Mouse (Mus musculus) cerebellum, adult 9-11 months (tissue): ENCODE measurements around the gene Sptbn1.
"Not testable (repeated sequence)": the region's sequence is repeated elsewhere in the genome, so short reads cannot be mapped to it uniquely, and the experiment has no call there.

ENCODE experiments used
- DNase-seq: peaks from one replicate; pipeline ENCODE4 v3.0.0; 2022

Gene Sptbn1

GRCm38 (mm10) chr11:30255211-30255610 lies 12.8 kb downstream of the Sptbn1 start:
- DNase-seq, result not testable (repeated sequence)

DNA sequence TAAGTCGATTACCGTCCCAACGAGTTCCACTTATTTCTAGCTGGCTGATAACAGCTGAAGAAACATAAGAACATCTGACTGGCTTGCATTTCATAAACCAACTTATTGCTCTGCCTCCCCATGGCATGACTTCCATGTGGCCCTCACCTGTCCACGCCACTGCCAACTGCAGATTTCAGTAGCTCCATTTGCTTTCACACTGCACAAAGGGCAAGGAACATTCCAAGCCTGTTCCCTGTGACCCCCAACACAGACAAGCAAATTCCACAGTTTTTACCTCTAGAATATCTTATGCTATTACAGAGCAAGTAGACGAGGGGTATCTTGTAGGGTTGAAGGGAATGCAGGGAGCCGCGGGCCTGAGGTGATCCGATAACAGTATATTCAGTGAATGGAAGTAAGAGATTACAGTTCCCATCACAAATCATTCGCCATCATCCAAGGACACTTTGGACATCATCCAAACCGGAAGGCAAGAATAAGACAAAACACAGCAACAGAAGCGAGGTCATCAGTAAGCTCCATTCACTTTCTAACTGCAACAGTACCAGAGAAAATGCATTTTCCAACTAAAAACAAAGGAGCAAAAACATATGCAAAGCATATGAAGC lies 16.6 kb downstream of the Sptbn1 start:
- DNase-seq, result no peak

- DNase-seq, result no peak
Observed at GRCm38 (mm10) chr11:30249452-30250016, 18.4 kb downstream of the Sptbn1 start.

GRCm38 (mm10) chr11:30247106-30247505 lies 20.9 kb downstream of the Sptbn1 start:
- DNase-seq, result no peak

DNA sequence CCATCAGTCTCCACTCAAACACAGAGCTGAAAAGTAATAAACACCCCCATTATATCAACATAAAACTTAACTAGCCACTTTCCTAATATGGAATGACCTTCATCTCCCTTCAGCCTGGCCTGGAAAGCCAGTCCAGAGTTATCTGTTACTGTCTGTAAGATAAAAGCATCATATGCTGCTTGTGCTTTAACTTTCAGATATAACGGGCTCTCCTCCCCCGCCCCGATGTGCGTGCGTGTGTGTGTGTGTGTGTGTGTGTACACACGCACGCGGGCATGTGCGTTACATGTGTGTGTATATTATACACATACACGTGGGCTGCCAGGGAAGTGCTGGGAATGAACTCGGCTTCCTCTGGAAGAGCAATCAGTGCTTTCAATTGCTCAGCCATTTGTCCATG lies 21.8 kb downstream of the Sptbn1 start:
- DNase-seq, result no peak

DNA sequence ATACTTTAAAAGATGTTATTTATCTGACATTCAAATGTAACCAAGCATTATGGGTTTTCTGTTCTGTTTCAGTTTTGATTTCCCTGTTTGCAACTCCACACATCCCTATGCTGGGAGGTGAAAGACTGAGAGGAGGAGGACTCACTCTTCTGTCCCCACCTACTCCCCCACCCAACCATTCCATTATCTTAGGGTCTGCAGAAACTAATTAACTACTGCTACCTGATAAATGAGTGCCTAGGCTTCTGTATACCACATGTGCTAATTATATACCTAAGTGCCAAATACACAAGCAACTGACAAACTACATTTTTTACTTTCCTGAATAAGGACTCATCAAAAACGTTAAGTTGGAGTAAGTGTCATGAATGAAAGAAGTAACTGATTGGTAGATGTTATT lies 23.8 kb downstream of the Sptbn1 start:
- DNase-seq, result no peak

GRCm38 (mm10) chr11:30243591-30243990 lies 24.4 kb downstream of the Sptbn1 start:
- peak; percentile 85 for DNase-seq

DNA sequence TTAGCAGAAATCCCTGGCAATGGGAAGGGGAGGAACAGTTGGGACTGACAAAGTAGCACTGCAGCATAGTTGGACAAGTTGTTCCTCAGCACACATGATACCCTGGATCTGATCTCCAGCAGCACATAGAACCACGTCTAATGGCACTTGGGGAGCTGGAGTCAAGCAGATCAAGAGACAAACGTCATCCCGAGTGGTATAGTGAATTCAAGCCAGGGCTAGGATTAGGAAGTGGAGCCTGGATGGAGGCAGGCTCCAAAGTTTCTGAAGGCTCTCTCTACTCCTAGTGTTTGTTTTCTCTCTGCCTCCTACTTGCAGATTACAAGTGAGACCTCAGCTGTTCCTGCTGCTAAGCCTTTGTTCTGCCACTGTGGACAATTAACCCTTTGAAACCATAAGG lies 27.1 kb downstream of the Sptbn1 start:
- no peak for DNase-seq

- DNase-seq, result no peak
Observed at GRCm38 (mm10) chr11:30237960-30238359, 30.0 kb downstream of the Sptbn1 start.

- DNase-seq, result no peak
Observed at GRCm38 (mm10) chr11:30236681-30237242, 31.2 kb downstream of the Sptbn1 start.

- DNase-seq, result no peak
Observed at GRCm38 (mm10) chr11:30235666-30236065, 32.3 kb downstream of the Sptbn1 start.

GRCm38 (mm10) chr11:30235218-30235617 lies 32.8 kb downstream of the Sptbn1 start:
- DNase-seq, result no peak

DNA sequence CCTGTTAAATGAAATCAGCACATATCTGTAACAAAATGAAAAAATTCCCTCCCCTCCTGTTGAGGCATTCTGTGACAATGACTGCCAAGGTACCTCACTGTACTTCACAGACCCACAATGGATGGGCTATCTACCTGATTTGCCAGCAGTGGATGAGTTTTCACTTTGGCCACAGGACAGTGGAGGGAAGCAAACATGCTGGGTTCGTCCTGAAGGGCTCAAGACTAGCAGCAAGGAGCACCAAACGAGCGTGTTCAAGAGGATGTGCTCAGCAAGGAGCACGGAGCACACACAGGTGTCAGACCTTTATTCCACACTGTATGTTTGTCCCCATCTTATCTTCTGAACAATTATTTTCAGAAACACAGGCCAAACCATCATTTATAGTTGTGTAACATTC lies 34.0 kb downstream of the Sptbn1 start:
- DNase-seq, result no peak

DNA sequence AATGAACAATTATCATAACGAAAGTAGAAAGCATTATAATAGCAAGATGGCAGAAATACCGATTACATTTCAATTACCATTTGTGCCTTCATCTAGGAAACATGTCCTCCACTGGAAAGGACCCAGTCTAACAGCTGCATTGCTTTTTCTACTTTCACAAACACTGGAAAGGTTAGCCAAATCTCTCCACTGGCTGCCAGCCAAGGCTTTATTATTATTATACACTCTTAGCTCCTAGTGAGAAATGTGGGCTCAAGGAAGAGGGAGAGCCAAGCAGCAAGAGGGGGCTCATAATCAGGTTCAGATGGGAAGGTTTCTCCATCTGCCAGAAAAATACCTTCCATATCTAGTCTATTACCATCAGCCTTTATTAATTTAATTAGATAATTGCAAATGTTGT lies 35.9 kb downstream of the Sptbn1 start:
- DNase-seq, result no peak

DNA sequence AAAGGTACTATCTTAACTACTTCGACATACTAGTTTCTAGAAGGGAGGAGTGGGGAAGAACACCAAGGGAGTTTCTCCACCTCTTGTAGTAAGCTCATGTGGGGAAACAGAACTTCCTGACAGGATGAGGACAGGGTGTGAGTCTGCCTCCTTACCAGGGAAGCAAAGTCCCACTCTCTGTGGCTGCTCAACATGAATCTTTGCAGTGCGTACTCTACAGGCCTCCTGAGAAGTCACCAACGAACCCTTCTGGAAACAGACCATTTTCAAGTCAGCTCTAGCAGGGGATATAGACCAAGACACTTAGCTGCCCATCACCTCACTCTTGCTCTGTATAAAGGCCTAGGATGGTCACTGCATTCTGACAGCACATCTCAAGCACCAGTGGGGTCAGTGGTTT lies 36.6 kb downstream of the Sptbn1 start:
- no peak for DNase-seq

- no peak for DNase-seq
Observed at GRCm38 (mm10) chr11:30230330-30230771, 37.6 kb downstream of the Sptbn1 start.

DNA sequence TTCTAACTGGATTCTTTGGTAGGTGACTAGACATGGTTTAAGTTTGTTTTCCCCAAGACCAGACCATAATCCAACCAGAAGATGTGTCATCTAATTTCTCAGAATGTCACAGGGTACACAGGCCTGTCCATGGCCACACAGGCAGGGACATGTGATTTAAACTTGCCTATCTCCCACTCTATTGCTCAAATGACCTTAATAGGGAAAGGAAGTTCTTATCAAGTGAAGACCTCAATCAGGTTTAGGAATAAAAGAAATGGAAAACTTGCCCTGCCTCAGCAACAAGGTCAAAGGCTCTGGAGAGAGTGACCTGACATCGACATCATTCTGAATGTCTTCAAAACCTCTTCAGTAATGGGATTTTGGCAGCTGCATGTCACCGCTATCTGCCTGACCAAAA lies 41.2 kb downstream of the Sptbn1 start:
- DNase-seq, result no peak

DNA sequence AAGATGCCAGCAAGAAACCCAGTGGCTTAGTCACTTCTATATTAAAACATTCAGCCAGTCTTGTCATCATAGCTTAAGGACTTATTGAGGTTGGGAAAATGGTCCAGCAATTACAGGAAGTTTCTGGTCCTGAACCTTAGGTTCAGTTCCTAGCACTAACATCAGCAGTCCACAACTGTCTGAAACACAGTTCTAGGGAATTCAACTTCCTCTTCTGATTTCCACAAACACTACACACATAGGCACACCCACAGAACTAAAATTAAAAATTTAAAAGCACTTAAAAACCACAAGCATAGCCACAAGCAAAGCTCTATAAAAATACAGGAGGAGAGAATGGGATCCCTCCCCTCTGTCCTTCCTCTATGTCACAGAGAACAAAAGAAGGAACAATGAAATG lies 43.4 kb downstream of the Sptbn1 start:
- DNase-seq, result no peak

DNA sequence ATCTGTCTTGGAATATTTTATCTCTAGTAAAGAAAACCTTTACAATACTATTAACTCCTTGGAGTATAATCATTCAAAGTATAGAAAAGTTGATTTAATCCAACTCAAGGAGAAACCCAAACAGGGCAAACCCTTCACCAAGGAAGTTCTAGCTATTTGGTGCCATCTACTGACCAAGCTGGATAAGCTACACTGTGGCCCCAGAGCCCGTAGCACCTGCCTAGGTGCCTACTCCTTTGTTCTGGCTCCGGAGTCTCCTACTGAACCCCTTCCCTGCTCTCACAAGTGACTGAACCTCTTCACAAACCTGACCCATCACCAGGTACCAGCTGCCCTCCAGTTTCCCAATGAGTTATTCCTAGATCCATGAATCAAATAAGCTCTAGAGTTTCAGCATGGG lies 45.3 kb downstream of the Sptbn1 start:
- DNase-seq, result no peak

DNA sequence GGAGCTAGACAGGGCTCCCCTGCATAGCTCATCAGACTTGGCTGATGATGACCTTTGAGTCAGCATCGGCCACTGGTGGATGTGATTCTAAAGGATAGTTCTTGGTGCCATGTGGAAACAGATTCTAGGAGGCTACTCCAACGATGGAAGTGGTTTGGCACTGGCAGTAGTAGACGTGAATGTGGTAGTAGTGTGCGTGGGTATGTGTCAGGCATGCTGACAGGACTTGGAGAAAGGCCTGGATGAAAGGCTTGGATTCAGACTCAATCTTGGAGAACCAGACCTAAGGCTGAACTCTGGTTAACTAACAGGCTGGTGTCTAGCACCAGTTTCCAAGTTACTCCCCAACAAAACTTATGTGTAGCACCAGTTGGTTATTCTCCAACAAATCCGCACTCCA lies 46.9 kb downstream of the Sptbn1 start:
- no peak for DNase-seq

- DNase-seq, result no peak
Observed at GRCm38 (mm10) chr11:30218386-30218785, 49.6 kb downstream of the Sptbn1 start.

DNA sequence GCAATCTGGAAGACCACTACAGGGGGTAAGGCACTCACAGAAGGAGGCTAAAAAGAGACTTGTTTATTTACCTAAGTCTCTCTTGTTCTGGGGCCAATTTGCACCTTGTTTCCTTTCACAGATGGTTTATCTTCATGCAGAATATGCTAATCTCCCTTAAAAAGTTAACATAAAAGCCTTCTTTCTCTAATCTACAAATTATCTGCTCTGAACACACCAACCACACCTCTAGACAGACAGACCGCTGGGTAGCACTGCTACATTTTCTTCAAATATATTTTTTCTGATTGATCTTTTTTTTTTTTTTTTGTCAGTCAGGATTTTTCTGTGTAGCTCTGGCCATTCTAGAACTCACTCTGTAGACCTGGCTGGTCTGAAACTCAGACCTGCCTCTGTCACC lies 50.5 kb downstream of the Sptbn1 start:
- no peak for DNase-seq

DNA sequence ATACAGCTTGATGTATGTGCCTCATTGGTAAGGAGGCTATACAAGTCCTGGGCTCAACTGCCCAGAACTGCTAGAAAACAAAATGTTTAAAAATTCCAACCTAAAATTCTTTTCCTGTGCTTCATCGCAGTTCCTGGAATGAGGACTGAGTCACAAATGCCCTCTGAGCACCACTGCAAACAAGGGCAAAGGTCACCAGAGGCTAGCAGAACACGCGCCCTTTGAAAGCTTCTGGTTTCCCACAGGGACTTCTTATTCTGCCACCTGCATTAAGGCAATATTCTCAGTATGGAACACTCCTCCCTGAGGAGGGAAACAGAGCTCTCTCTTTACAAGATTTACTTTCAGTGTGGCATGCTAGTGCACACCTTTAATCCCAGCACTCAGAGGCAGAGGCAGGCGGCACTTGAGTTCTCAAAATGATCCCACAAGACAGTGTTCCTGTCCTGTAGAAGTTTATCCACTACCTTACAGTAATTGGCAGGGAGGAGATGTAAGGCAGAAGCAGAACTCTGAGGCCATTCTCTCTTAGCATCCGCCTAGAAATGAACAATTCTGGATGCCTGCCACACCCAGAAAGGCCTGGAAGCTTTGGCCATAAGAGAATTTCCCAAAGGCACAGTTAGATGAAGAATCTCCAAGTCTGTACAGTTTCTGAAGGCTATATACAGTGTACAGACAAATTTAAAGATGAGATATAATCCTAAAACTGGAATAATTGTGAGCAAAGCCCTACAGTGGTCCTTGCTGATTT lies 56.1 kb downstream of the Sptbn1 start:
- DNase-seq, result no peak

GRCm38 (mm10) chr11:30211141-30211540 lies 56.8 kb downstream of the Sptbn1 start:
- no peak for DNase-seq
